Mouse (Mus musculus) left cerebral cortex, adult 18-20 months (tissue): Measurements from ENCODE around the gene Kdelr1. TPM values are rescaled to one million over a fixed set of nuclear protein-coding genes. Genes with fewer than 3 reads are reported as not detected.

Experiments
- DNase-seq, 2 experiments: peaks; one replicate each; pipeline ENCODE4 v3.0.0; 2021 to 2022; ENCODE audit warnings: low spot score in 2 of 2, mixed read lengths in 1 of 2
- long read RNA-seq, 2 experiments: library from polyadenylated mRNA; stranded (forward); transcript quantifications; one replicate each; pipeline ENCODE4 v2.0.0; 2021
- total RNA-seq, 2 experiments: library from RNA; stranded (reverse); gene quantifications; 2 replicates each; pipeline ENCODE4 v1.2.3; 2021

Kdelr1 gene
- 10 to 100 TPM; 69.0 to 76.2 TPM for total RNA-seq
- long read RNA-seq, experiment 1, transcript Kdelr1-201 (5 exons, 1,599 nt) = major isoform, 5 of 10 reads
- long read RNA-seq, experiment 1, partial matches to known transcripts = 2 of 10 reads
- long read RNA-seq, experiment 1, other reads (novel, unspliced or antisense) = 2 of 10 reads
- long read RNA-seq, experiment 2, transcript Kdelr1-201 (5 exons, 1,599 nt) = major isoform, 8 of 10 reads
- long read RNA-seq, experiment 2, partial matches to known transcripts = 1 of 10 reads
- long read RNA-seq, experiment 2, other reads (novel, unspliced or antisense) = 0 of 10 reads

DNA sequence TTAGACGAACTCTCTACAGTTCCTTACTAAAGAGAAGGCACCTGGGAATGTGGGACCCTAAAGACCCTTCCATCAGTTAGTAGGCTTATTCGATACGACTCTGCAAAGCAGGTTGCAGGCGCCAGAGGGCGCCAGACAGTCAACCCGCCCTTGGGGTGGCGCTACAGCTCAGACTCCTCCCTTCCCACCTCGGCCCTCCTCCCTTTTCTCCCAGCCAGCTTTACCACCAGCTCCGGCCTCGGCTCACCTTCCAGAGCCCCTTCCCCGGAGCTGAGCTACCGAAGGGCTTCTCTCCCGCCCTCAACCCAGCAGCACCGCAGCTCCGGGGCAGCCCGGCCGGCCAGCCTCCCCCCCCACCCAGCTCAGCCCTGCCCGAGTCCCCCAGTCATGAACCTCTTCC is at the start of gene Kdelr1:
Gene Kdelr1 (plus strand): TSS at position 149 of the 400 bp plus-strand sequence.
- peak; percentile 88 to 90 for DNase-seq

DNA sequence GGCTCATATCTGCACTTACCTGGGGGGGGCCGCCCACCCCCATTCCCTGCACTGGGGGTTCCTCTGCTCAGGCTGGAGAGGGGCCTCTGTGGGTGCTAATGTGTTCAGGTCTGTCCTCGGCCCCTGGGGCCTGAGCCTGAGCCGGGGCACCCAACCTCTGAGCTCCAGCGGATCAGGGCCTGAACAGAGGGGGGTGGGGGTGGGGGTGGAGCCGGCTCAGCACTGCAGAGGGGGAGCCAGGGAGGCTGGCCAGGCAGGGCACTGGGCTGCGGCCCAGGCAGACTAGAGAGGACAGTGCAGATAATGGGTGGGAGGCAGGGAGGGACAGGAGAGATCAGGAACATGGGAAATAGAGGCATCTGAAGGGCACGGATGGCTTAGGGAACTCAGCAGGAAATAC is 48.0 kb upstream of the Kdelr1 start, which contains the start of gene Kcnj14:
Gene Kcnj14 (minus strand): TSS at position 185 of the 400 bp plus-strand sequence.
- DNase-seq = no peak

DNA sequence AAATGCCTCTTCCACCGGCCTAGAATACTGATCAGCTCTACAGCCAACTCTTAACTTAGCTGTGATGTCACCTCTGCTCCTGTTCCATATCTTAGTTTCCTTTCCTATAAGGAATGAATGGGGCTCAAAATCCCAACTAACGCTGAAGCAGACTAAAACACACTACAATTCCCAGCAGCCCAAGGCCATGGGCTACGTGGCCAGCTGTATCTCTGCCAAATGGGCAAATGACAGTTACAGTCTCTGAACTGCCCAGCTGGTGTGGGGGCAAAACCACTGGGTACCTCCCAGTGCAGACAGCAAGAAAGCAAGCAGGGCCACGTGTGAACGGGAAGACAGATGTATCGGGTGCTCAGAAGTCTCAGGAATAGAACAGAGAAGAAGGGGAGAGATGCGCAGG is 45.9 kb upstream of the Kdelr1 start:
- DNase-seq = no peak

DNA sequence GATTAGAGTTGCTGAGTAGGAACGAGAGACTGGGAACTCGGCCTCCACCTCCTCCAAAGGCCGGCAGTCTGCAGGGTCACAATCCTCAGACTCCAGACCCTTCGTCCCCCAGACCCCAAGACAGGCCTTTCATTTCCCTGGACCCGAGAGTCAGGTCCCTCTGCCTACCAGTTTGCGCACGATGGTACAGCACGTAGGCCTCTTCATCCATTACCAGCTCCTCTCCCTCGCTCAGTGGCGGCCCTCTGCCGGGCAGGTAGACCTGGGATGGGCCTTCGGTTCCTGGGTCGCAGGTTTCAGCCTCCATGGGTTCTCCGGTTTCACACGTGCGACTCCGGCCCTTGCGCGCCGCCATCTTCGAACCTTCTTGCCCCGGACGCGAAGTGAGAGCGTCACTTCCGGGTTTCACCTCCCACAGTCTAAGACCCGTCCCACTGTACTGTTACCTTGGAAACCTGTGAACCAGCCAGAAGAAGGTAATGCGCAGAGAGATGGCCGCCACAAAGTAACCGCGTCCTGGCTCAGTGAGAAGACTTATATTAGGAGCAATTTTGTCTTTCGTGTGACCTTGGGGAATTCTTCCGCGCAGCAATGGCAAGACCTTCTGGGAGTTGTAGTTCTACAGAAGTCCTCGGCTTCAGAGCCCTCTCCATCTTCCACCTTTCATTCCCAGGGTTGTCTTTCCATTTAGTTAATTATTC is 42.0 kb upstream of the Kdelr1 start, which contains the start of gene Grwd1:
Gene Grwd1 (minus strand): TSS at position 518 of the 701 bp plus-strand sequence.
- peak; percentile 85 to 90 for DNase-seq

DNA sequence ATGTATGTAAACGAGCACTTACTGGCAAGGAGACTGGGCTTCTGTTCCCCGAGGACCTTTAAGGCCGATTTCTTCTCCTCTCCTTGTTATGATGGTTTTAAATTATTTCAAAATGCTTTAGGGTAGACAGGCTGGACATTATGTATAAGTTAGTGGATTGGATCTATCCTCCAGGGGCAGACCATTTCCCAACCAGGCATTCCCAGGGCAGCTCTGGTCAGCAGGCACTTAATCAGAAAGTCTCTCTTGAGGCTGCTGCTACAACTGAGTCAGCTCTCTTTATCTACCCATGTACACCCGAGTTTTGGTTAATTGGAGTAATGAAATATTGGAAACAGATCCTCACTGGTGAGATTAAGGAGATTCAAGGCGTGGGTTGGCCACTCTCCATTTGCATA is 41.4 kb upstream of the Kdelr1 start:
- no peak for DNase-seq

DNA sequence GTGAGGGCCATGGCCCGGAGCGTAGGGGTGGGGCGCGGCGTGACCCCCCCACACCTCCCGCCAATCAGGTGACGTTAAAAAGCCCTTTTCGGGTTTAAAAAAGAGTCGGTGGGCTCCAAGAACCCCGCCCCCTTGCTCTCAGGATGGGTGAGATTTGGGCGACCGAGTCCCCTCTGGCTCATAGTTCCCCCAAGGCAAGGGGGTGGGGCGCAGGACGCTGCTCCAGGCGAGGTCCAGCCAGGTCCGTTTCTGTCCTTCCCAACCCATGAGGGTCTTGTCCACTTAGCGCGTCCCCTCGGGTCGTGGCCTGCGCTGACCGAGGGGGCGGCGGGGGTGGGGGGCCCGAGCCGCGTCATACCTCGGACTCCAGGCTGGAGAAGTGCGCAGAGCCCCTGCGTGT is 40.1 kb upstream of the Kdelr1 start:
- DNase-seq = no peak

DNA sequence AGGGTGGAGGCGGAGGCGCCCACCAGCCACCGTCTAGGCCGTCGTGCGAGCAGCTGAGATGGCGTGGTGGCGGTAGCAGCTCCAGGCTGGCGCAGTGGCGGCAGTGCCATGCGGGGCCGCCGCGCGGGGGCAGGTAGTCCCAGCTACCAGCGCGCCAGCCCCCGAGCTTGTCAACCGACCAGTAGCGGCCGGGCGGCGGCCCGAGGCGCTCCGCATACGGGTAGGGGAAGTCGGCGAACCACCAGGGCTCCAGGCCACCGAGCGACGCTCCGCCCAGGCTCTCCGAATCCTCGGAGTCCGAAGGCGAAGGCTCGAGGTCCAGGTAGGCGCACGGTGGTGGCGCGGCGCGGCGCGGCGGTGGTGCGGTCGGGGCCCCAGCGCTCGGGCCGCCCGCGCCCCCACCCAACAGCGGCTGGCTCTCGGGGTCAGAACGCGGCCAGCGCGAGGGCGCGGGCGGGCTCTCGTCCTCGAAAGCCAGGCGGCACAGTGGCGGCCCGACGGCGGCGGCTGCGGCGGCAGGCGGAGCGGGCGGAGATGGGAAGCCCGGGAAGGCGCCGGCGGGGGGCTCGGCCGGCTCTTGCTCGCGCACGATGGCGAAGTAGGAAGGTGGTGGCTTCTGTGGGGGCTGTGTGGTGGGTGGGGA is 39.3 kb upstream of the Kdelr1 start:
- DNase-seq = peak in 1 of 2 experiments; percentile 49

DNA sequence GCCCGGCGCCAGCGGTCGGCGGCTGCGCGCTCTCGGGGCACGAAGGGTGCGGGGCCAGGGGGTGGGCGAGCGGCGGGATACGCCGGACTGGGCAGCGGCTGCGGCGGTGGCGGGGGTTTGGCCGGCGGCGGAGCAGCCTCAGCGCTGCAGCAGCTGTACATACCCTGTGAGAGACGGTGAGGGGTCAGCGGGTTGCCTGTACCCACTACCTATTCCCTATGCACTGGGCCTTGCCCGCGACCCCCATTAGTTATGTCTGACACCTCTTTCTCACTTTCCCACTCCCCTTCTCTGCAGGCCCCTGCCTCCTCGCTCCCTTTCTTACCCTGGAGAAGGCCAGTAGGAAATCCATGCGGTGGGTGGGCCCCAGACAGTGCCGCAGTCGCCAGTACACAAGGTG is 38.6 kb upstream of the Kdelr1 start:
- DNase-seq = no peak

DNA sequence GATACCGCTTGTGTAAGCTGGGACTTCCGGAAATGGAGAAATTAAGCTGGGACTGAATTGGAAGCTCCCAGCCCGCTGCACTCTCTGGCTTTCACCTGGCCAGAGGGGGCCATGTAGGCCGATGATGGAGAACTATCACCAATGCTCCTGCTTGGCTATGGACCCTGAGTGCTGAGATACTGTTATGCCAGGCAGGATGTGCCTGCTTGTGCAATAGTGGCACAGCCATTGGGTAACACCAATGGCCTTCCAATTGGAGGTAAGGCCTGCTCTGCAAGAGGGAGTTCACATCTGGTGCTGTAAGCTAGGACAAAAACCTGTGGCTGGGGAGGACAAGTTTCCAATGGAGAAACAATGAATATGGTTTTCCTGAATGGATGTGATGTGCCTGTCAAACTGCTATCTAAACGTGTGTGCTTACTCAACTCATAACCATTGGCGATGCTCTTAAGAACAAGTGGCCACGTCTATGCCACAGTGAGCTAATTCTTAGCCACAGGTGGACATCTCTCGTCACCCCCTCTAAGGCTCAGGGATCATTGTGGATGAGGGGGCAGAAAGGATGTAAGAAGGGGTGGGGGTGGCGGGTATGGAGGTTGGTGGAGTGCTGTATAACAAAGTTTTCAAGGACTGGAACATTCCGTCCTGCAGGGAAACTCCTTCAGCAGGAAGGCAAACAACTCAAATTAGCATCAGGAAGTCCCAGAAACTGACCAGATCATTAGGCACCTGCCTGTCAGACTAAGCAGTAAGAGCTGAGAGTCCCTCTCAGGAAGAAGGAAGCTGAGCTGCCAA is 29.4 kb upstream of the Kdelr1 start:
- no peak for DNase-seq

DNA sequence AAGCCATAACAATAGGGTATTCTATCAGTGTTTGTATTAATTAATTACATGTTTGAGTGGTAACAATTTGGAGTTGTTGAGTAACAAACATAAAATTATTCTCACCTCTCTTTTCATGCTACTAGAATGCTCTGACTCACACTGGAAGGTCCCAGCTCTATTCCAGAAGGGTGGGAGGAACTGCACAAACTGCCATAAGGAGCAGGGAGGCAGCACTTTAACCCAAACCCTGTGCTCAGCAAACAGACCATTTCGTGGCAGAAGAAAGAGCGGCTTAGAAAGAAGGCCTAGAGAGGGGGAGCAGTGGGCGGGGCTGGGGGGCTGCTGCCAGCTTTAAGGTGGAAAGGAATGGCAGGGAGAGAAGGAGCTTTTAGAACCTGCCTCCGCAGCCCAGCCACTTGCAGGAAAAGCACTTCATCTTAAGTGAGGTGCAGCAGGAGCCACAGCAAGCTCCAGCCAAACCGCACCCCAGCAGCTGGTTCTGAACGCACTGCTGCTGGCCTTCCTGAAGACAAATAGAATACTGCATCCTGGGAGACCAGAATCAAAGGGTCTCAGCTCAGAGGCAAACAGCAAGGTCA is 24.0 kb upstream of the Kdelr1 start:
- DNase-seq = no peak

DNA sequence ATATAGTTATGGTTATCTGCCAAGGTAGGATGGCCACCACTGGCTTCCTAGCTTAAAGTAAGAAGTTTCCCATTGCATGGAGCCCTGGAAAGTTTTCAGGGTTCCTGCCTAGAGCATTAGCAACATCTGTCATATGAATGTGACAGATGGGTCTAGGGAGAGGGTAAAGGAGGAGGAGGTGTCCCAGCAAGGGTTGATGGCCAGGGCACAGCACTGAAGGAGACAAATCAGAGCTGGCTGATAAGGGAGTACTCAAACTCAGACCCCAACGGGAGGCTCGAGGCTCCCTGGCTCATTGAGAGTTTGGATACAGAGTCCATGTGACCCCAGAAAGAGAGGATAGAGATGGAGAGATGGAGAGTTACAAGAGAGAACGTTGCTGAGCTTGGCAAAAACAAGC is 21.9 kb upstream of the Kdelr1 start:
- no peak for DNase-seq

DNA sequence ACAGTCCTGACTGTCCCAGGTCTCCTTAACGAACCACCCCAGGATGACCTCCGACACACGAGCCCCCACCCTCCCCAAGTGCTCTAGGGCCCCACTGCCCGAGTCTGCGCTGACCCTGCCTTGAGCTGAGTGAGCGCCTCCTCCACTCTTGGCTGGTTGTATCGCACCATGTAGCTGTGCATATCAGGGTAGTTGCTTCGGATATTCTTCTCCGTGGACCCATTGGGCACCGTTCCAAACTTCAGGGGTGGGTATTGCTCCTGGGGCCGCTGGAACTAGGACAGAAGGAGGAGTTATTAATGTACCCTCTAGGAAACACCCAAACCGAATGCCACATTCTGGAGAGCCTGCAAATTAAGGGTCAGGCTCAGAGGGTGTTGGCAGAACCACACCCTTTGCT is 19.5 kb upstream of the Kdelr1 start:
- no peak for DNase-seq

DNA sequence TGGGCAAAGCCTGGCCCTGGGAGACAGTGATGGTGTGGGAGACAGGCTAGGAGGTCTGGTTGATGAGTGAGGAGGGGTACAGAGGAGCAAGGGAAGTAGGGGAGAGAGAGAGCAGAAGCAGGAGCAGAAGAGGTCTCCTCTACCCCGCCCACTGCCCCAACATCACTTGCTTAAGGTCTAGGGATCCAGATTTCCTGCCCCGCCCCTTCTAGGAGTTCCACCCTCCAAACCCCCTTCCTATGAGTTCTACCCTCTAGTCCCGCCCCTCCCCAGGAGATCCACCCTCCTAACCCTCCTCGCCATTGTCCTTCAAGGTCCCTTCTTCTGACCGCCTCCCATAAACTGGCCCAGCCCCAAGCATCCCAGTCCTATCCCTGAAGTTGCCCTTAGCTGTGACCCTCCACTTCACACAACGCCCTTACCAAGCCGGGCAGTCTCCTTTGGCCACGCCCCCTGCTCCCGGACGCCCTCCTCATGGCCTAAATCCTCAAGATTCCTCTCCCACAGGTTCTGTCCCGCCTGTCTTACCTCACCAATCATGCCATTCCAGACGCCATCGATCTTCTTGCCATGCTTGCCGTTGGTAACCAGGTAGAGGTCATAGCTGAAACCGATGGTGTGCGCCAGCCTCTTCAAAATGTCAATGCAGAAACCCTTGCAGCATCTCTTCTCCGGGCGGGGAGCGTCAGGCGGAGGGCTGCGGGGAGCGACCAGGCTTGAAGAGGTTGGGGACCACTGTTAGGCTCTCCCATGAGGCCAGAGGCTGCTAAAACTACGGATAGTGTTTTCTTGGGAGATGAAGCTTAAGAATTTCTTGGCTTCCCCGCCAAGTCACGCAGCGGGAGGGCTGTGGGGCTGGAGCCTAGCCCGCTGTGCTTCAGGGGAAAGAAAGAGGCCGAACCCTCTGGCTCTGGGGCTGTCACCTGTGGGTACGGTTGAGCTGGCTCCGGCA is 15.3 kb upstream of the Kdelr1 start:
- no peak for DNase-seq

DNA sequence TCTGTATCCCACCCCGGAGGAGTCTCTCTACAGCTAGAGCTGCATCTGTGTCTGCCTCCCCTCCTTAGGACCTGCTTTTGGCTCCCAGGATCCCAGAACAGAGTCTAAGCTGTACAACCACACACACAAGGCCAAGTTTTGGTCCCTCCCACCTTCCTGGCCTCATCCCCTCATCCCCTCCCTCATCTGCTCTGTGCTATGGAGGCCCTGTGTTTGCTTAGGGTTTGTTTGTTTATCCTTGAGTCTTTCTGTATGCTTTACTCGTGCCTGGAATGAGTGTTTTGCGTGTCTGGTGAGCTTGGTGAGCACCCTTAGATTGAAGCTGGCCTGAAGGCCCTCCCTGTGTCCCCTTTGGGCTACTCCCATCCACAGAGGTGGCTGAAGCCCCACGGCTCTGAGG is 13.6 kb upstream of the Kdelr1 start:
- DNase-seq = no peak

DNA sequence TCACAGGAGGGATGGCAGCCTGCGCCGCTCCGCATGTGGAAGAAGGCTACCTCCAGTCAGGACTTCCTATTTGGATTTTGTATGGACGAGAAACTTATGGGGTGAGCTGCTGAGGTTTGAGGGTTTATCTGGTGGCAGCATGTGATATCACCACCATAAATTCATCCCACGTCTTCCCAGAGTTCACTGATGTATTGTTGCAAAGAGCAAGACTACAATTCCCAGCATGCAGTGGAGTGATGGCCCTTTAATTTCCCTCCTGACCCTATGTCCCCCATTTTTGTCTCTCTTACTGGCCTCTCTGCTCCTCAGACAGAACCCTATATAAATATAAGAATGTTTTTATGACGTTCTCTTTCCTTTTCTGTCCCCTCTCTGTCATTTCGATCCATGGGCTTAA is 9.8 kb upstream of the Kdelr1 start:
- DNase-seq = no peak

DNA sequence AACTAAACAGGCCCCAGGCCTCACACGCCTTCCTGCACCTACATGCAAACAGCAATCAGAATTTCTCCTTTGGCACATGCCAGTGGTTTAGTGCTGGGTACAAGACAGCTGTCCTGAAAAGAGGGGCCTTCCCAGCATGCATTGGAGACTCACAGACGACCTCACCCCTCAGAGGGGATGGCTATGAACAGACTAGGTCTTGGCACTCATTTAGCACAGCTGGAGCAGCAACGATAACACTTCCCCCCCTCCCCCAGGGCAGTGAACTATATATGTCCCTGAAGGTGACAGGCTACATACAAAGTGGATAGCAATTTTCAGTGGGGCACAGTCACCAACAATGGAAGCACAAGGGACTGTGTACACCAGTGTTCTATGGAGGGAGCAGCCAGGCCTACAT is 8.1 kb upstream of the Kdelr1 start:
- no peak for DNase-seq

DNA sequence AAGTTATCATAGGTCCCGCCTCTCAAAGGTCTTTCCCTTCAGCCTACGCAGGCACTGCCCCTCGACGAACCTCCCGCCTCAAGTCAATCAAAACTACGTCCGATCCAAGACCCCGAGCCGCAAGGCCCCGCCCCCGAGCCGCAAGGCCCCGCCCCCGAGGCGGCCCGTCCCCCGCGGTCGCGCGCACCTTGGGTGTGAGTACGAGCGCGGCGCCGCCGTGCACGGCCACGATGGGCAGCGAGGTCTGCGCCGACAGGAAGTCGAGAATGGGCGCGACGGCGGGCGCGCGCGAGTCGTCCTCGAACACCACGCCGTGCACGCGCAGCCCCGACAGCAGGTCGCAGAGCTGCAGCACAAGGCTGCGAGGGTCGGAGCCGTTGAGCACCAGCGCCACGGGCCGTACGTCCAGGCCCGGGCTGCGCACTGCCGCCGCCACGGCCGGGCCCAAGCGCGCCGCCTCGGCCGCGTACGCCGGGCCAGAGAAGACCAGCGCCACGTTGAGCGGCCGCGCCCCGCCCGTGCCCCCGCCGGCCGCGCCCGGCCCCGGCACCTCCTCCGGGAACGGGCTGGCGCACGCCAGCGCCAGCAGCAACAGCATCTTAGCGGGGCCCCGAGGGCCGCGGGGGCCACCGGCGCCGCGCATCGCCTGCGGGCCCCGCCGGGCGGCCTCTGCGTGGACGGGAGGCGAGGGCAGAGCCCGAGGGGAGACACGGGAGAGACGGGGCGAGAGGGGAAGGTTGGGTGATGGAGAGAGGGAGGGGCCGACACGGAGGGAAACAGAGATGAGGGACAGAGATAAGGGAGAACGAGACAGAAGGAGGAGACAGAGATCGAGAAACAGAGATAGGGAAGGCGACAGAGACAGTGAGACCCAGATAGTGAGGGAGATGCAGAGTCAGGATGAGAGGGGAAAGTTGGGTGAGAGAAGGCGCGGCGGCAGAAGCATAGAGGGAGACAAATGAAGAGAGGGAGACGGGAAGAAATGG is 6.4 kb upstream of the Kdelr1 start:
- DNase-seq = peak; percentile 64 to 76

DNA sequence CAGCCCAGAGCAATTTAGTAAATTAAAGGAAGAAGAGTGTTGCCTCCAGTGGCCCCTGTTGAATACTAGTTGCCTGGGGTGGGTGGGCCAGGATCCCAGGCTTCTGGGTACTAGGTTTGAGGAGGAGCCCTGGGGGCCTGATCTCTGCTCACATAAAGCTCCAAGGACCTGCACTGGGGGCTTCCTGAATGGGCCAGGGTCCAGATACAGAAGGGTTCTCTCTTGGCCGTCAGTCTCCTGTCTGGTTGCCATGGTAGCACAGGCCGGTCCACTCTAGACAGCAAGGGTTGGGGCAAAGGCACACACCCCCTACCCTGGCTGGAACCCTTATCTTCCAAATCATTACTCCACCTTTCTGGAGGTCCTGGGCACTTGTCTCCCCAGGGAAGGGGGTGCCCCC is 4.7 kb upstream of the Kdelr1 start:
- DNase-seq = no peak
